Mouse (Mus musculus) mouse trophoblast stem cell (cell line): ENCODE results near the gene Lman2.

Experiments used
- in situ Hi-C, 2 experiments: fragments of 300-500 bp; cut with MseI, MboI; formaldehyde crosslinking; loops; 2 replicates in 1 of 2; 3 replicates in 1 of 2; pipeline ENCODE4 v1.15.1; 2025

The Lman2 gene

GRCm38 (mm10) chr13:55327169-55327568 is 35.4 kb downstream of the Lman2 start:
- in situ Hi-C loops = no loop called here

GRCm38 (mm10) chr13:55325596-55325995 is 37.0 kb downstream of the Lman2 start:
- in situ Hi-C loops = no loop called here

GRCm38 (mm10) chr13:55322130-55322825 is 40.3 kb downstream of the Lman2 start:
- in situ Hi-C loops = no loop called here

GRCm38 (mm10) chr13:55321434-55322129 is 41.0 kb downstream of the Lman2 start, which contains the start of gene Rab24:
Gene Rab24, minus strand, starts transcription at chr13:55321946.
- in situ Hi-C loops = no loop called here

GRCm38 (mm10) chr13:55319931-55320533 is 42.6 kb downstream of the Lman2 start, which contains the start of gene Prelid1:
Gene Prelid1, plus strand, starts transcription at chr13:55320500.
- in situ Hi-C loops = no loop called here

GRCm38 (mm10) chr13:55318351-55318750 is 44.2 kb downstream of the Lman2 start:
- in situ Hi-C loops = no loop called here

GRCm38 (mm10) chr13:55314891-55315412 is 47.6 kb downstream of the Lman2 start:
- in situ Hi-C loops = no loop called here

GRCm38 (mm10) chr13:55313051-55313450 is 49.5 kb downstream of the Lman2 start:
- in situ Hi-C loops = no loop called here

- in situ Hi-C loops = no loop called here
Measured at GRCm38 (mm10) chr13:55312028-55312630, 50.5 kb downstream of the Lman2 start.

GRCm38 (mm10) chr13:55300913-55301312 is 61.7 kb downstream of the Lman2 start:
- in situ Hi-C loops = no loop called here

- in situ Hi-C loops = no loop called here
Measured at GRCm38 (mm10) chr13:55296760-55297159, 65.8 kb downstream of the Lman2 start.
